Mouse (Mus musculus): ENCODE results near the gene Pcgf1. TPM values are rescaled to one million over a fixed set of nuclear protein-coding genes. Genes with fewer than 3 reads are reported as not detected.

Pcgf1 gene
- polyA plus RNA-seq, 1 experiment from 2014 or later = 32.5 TPM

DNA sequence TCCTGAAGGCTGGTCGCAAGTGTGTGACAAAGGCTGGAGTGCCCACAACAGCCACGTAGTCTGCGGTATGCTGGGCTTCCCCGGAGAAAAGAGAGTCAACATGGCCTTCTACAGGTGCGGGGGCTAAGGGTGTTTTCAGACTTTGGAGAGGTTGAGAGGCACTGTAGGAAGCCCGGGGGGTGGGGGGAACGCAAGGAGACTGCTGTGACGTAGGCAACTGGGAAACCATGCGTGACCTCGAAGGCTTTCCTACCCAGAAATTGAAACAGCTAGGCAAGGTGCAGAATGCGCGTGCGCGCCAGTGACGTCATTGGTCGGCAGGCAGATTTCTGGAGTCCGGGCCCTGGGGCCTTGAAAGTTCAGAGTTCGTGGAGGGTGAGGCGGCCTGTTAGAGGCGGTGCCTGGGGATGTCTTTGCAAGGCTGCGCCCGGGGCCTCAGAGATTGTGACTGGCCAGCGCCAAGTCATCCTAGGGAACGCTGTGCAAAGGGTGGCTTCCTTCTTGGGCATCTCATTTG lies 39.1 kb upstream of the Pcgf1 start:
- peak overlapping the region; percentile 54 for H3K4me2 ChIP-seq (ENCODE audit: low read depth, low read length)
- no peak overlapping the region for H3K27ac ChIP-seq (ENCODE audit: low read length)
- ATAC-seq (ENCODE audit: low read depth) = peak; percentile 10; the same call in 1 of the 2 replicates
- H3K9me3 ChIP-seq (ENCODE audit: control insufficient read depth, low read length) = no peaks in the 10 kb centered on the region
- peaks cover 22% of the 10 kb centered on the region for H3K4me1 ChIP-seq (replicated peaks; ENCODE audit: control insufficient read depth, insufficient read depth, low read length)
- no peaks in the 10 kb centered on the region for H3K36me3 ChIP-seq (ENCODE audit: control insufficient read depth, insufficient read depth, low read length)
- H3K9ac ChIP-seq (ENCODE audit: low read length) = peak overlapping the region; percentile 52
- H3K27me3 ChIP-seq (ENCODE audit: control insufficient read depth, insufficient read depth, low read depth, low read length) = no peaks in the 10 kb centered on the region
- 12% methylated on average over 24 of the region's 24 CpGs for WGBS
- H3K4me3 ChIP-seq (ENCODE audit: low read length) = peak overlapping the region; percentile 38

DNA sequence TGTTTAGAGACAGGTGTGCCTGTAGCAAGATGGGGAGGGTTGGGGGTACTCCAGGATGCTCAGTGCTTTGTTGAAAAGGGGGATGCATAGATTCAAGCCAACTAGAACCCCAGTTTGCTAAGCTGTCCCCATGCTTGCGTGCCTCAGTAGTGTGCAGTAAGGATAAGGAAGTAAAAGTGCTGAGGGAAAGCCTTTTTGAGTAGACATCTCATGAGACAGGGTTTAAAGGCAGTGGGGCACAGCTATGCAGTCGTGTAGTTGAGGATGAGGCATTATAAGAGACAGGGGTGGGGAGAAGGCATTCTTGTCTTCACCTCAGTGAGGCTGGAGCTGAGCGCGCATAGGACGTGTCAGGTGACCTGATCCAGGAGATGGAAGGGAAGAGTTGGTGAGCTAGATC lies 37.1 kb upstream of the Pcgf1 start:
- H3K4me1 ChIP-seq (replicated peaks; ENCODE audit: control insufficient read depth, insufficient read depth, low read length) = peaks cover 9% of the 10 kb centered on the region
- no peak for ATAC-seq (ENCODE audit: low read depth)
- WGBS = 77% methylated on average over 5 of the region's 5 CpGs
- no peaks in the 10 kb centered on the region for H3K36me3 ChIP-seq (ENCODE audit: control insufficient read depth, insufficient read depth, low read length)
- H3K9ac ChIP-seq (ENCODE audit: low read length) = no peak overlapping the region
- H3K27me3 ChIP-seq (ENCODE audit: control insufficient read depth, insufficient read depth, low read depth, low read length) = no peaks in the 10 kb centered on the region
- no peak overlapping the region for H3K27ac ChIP-seq (ENCODE audit: low read length)
- H3K4me2 ChIP-seq (ENCODE audit: low read depth, low read length) = no peak overlapping the region
- no peaks in the 10 kb centered on the region for H3K9me3 ChIP-seq (ENCODE audit: control insufficient read depth, low read length)
- H3K4me3 ChIP-seq (ENCODE audit: low read length) = no peak overlapping the region

DNA sequence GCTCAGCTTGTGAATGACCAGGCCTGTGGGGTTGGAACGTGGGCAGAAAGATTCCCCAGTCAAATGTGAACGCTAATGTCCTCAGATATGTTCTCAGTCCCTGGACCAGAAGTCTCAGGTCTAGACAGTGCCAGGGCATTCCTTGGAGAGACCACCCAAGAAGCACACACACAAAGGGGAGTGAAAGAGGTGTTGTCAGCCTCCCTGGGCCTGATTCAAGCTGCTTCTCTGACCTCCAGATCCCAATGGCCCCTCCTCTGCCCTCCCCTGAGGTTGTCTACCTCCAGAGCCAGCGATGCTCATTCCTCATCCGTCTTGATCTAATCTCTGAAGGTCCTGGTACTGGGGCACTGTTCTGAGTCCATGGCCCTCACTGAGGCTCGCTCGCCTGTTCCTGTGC lies 34.1 kb upstream of the Pcgf1 start:
- no peaks in the 10 kb centered on the region for H3K9me3 ChIP-seq (ENCODE audit: control insufficient read depth, low read length)
- 58% methylated on average over 6 of the region's 6 CpGs for WGBS
- no peak overlapping the region for H3K9ac ChIP-seq (ENCODE audit: low read length)
- no peak overlapping the region for H3K4me2 ChIP-seq (ENCODE audit: low read depth, low read length)
- no peak overlapping the region for H3K27ac ChIP-seq (ENCODE audit: low read length)
- H3K27me3 ChIP-seq (ENCODE audit: control insufficient read depth, insufficient read depth, low read depth, low read length) = no peaks in the 10 kb centered on the region
- H3K36me3 ChIP-seq (ENCODE audit: control insufficient read depth, insufficient read depth, low read length) = no peaks in the 10 kb centered on the region
- no peak overlapping the region for H3K4me3 ChIP-seq (ENCODE audit: low read length)
- H3K4me1 ChIP-seq (replicated peaks; ENCODE audit: control insufficient read depth, insufficient read depth, low read length) = peaks cover 3% of the 10 kb centered on the region
- ATAC-seq (ENCODE audit: low read depth) = peak; percentile 27; the same call in 1 of the 2 replicates

GRCm38 (mm10) chr6:83043993-83044392 lies 33.7 kb upstream of the Pcgf1 start:
- Histone ChIP-seq H3K9ac (ENCODE audit: low read length) (0 out of 2 replicates have a peak overlapping the region, but pooled peaks have one; percentile 13), H3K4me1 (replicated peaks; ENCODE audit: control insufficient read depth, insufficient read depth, low read length) (no peaks in the 10 kb centered on the region; the same call in 1 of the 2 replicates), H3K9me3 (ENCODE audit: control insufficient read depth, low read length) (no peaks in the 10 kb centered on the region), H3K36me3 (ENCODE audit: control insufficient read depth, insufficient read depth, low read length) (no peaks in the 10 kb centered on the region), H3K27ac (ENCODE audit: low read length) (no peak overlapping the region), H3K27me3 (ENCODE audit: control insufficient read depth, insufficient read depth, low read depth, low read length) (no peaks in the 10 kb centered on the region), H3K4me2 (ENCODE audit: low read depth, low read length) (no peak overlapping the region), H3K4me3 (ENCODE audit: low read length) (no peak overlapping the region)
- no peak for ATAC-seq (ENCODE audit: low read depth)
- 84% methylated on average over 5 of the region's 5 CpGs for WGBS

GRCm38 (mm10) chr6:83044742-83045141 lies 32.9 kb upstream of the Pcgf1 start:
- Histone ChIP-seq H3K9me3 (ENCODE audit: control insufficient read depth, low read length) (no peaks in the 10 kb centered on the region), H3K9ac (ENCODE audit: low read length) (no peak overlapping the region), H3K4me3 (ENCODE audit: low read length) (no peak overlapping the region), H3K36me3 (ENCODE audit: control insufficient read depth, insufficient read depth, low read length) (no peaks in the 10 kb centered on the region), H3K27me3 (ENCODE audit: control insufficient read depth, insufficient read depth, low read depth, low read length) (no peaks in the 10 kb centered on the region), H3K4me2 (ENCODE audit: low read depth, low read length) (no peak overlapping the region), H3K4me1 (replicated peaks; ENCODE audit: control insufficient read depth, insufficient read depth, low read length) (no peaks in the 10 kb centered on the region; the same call in 1 of the 2 replicates), H3K27ac (ENCODE audit: low read length) (no peak overlapping the region)
- ATAC-seq (ENCODE audit: low read depth) = no peak
- 72% methylated on average over 9 of the region's 9 CpGs for WGBS

DNA sequence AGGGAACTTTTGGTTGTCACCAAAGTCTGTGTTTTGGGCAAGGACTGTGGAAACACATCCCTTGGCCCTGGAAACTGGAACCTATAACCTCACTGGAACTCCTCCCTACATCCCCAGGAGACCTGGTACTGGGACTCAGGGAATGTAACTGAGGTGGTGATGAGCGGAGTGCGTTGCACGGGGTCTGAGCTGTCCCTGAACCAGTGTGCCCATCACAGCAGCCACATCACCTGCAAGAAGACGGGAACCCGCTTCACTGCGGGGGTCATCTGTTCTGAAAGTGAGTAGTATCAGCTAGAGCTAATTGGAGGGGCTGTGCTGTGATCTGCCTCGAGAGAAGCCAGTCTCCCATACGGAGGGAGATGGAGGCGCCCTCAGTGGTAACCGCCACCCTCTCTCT lies 28.3 kb upstream of the Pcgf1 start:
- WGBS = 65% methylated on average over 10 of the region's 10 CpGs
- Histone ChIP-seq H3K9ac (ENCODE audit: low read length) (no peak overlapping the region), H3K4me2 (ENCODE audit: low read depth, low read length) (no peak overlapping the region)

GRCm38 (mm10) chr6:83053136-83053960 lies 24.3 kb upstream of the Pcgf1 start:
- Histone ChIP-seq H3K36me3 (ENCODE audit: control insufficient read depth, insufficient read depth, low read length) (peaks cover 19% of the 10 kb centered on the region), H3K27ac (ENCODE audit: low read length) (peak overlapping the region; percentile 62), H3K4me1 (replicated peaks; ENCODE audit: control insufficient read depth, insufficient read depth, low read length) (peaks cover 22% of the 10 kb centered on the region), H3K27me3 (ENCODE audit: control insufficient read depth, insufficient read depth, low read depth, low read length) (no peaks in the 10 kb centered on the region), H3K4me2 (ENCODE audit: low read depth, low read length) (peak overlapping the region; percentile 95), H3K9ac (ENCODE audit: low read length) (peak overlapping the region; percentile 92), H3K9me3 (ENCODE audit: control insufficient read depth, low read length) (no peaks in the 10 kb centered on the region), H3K4me3 (ENCODE audit: low read length) (peak overlapping the region; percentile 75)
- 0 out of 2 replicates have a peak, but pooled peaks have one; percentile 2 for ATAC-seq (ENCODE audit: low read depth)
- 1% methylated on average over 26 of the region's 26 CpGs for WGBS

More for the DNA sequence above, 28.3 kb upstream of the Pcgf1 start:
- Histone ChIP-seq H3K36me3 (ENCODE audit: control insufficient read depth, insufficient read depth, low read length) (peaks cover 14% of the 10 kb centered on the region), H3K4me3 (ENCODE audit: low read length) (no peak overlapping the region), H3K27ac (ENCODE audit: low read length) (no peak overlapping the region), H3K4me1 (replicated peaks; ENCODE audit: control insufficient read depth, insufficient read depth, low read length) (peaks cover 12% of the 10 kb centered on the region), H3K27me3 (ENCODE audit: control insufficient read depth, insufficient read depth, low read depth, low read length) (no peaks in the 10 kb centered on the region), H3K9me3 (ENCODE audit: control insufficient read depth, low read length) (no peaks in the 10 kb centered on the region)
- no peak for ATAC-seq (ENCODE audit: low read depth)

- Histone ChIP-seq H3K9ac (ENCODE audit: low read length) (peak within 1 kb of the TSS; percentile 92), H3K4me1 (replicated peaks; ENCODE audit: control insufficient read depth, insufficient read depth, low read length) (peaks cover 22% of the 10 kb centered on the region), H3K27me3 (ENCODE audit: control insufficient read depth, insufficient read depth, low read depth, low read length) (no peaks in the 10 kb centered on the region), H3K27ac (ENCODE audit: low read length) (peak within 1 kb of the TSS; percentile 87), H3K9me3 (ENCODE audit: control insufficient read depth, low read length) (no peaks in the 10 kb centered on the region), H3K4me2 (ENCODE audit: low read depth, low read length) (peak within 1 kb of the TSS; percentile 95), H3K4me3 (ENCODE audit: low read length) (peak within 1 kb of the TSS; percentile 75), H3K36me3 (ENCODE audit: control insufficient read depth, insufficient read depth, low read length) (peaks cover 19% of the 10 kb centered on the region)
- WGBS = under 1% methylated on average over 59 of the region's 64 CpGs
- ATAC-seq (ENCODE audit: low read depth) = peak; percentile 98
These were observed 23.4 kb upstream of the Pcgf1 start, which contains the start of gene Aup1 for GRCm38 (mm10) chr6:83054074-83054851. TSS of gene Aup1 (plus strand) at chr6:83054521.

All from lung, embryonic 16.5 days (tissue).